Mouse (Mus musculus) liver, embryonic 15.5 days (tissue): ENCODE data around the gene Uvrag. TPM values are rescaled to one million over a fixed set of nuclear protein-coding genes. Genes with fewer than 3 reads are reported as not detected.

ENCODE experiments used
- ATAC-seq: fragments of 200-750 bp; cut with Nextera tagmentation; 2 replicates; pipeline ENCODE4 v1.8.0; 2017; ENCODE audit warnings: moderate number of reproducible peaks, mild to moderate bottlenecking, moderate library complexity; ENCODE audit not compliant: insufficient read depth
- H3K27ac ChIP-seq: fragments of 300-500 bp; sonication (generic); replicated peaks from 2 replicates; pipeline ENCODE4 v1.5.1; 2015; ENCODE audit warnings: mild to moderate bottlenecking, inconsistent platforms
- H3K27me3 ChIP-seq: fragments of 300-500 bp; sonication (generic); 2 replicates; pipeline ENCODE4 v1.6.1; 2015; ENCODE audit warnings: mild to moderate bottlenecking, inconsistent platforms
- H3K36me3 ChIP-seq: fragments of 300-500 bp; sonication (generic); replicated peaks from 2 replicates; pipeline ENCODE4 v1.6.1; 2015; ENCODE audit warnings: moderate library complexity, mild to moderate bottlenecking, inconsistent platforms
- H3K4me1 ChIP-seq: fragments of 300-500 bp; sonication (generic); replicated peaks from 2 replicates; pipeline ENCODE4 v1.6.1; 2015; ENCODE audit warnings: inconsistent platforms
- H3K4me2 ChIP-seq: fragments of 300-500 bp; sonication (generic); 2 replicates; pipeline ENCODE4 v1.6.1; 2015; ENCODE audit warnings: moderate library complexity, mild to moderate bottlenecking, inconsistent platforms
- H3K4me3 ChIP-seq: fragments of 300-500 bp; sonication (generic); replicated peaks from 2 replicates; pipeline ENCODE4 v1.5.1; 2015; ENCODE audit warnings: mild to moderate bottlenecking, inconsistent platforms
- H3K9ac ChIP-seq: fragments of 300-500 bp; sonication (generic); 2 replicates; pipeline ENCODE4 v1.6.1; 2015; ENCODE audit warnings: moderate library complexity, mild to moderate bottlenecking, inconsistent platforms
- H3K9me3 ChIP-seq: fragments of 300-500 bp; sonication (generic); replicated peaks from 2 replicates; pipeline ENCODE4 v1.6.1; 2016; ENCODE audit warnings: inconsistent platforms
- WGBS: fragments of 180-500 bp; shearing (Covaris S2); methylation state at CpG from one replicate; pipeline ENCODE4 v1.1.7; 2015; ENCODE audit warnings: mixed read lengths; ENCODE audit not compliant: insufficient replicate concordance; 5-methylcytosine and 5-hydroxymethylcytosine counted together
- polyA plus RNA-seq: library from polyadenylated mRNA; unstranded; fragments of >200 nt; fragmentation: Nextera tagmentation; extraction: Ambion mirVana; gene quantifications from 2 replicates; pipeline ENCODE4 v1.2.1, GENCODE M21; 2015

The Uvrag gene
- polyA plus RNA-seq, 1 experiment from 2014 or later = 8.3 TPM

- no peak for ATAC-seq
- Histone ChIP-seq H3K9ac (no peak overlapping the region), H3K36me3 (no peaks in the 10 kb centered on the region), H3K4me2 (no peak overlapping the region), H3K4me3 (no peak overlapping the region), H3K27me3 (no peaks in the 10 kb centered on the region), H3K27ac (no peak overlapping the region), H3K9me3 (no peaks in the 10 kb centered on the region), H3K4me1 (no peaks in the 10 kb centered on the region)
- 42% methylated on average over 4 of the region's 4 CpGs for WGBS
Measured at GRCm38 (mm10) chr7:99021277-99021676, 119.7 kb downstream of the Uvrag start.

GRCm38 (mm10) chr7:99020353-99020752 lies 120.6 kb downstream of the Uvrag start:
- Histone ChIP-seq H3K36me3 (peaks cover 4% of the 10 kb centered on the region; the same call in 1 of the 2 replicates), H3K27ac (no peak overlapping the region), H3K9me3 (no peaks in the 10 kb centered on the region), H3K4me3 (no peak overlapping the region), H3K27me3 (no peaks in the 10 kb centered on the region), H3K4me2 (no peak overlapping the region), H3K9ac (no peak overlapping the region), H3K4me1 (no peaks in the 10 kb centered on the region)
- 53% methylated on average over 4 of the region's 4 CpGs for WGBS
- no peak for ATAC-seq

GRCm38 (mm10) chr7:99017224-99017844 lies 123.6 kb downstream of the Uvrag start:
- no peaks in the 10 kb centered on the region for H3K9me3 ChIP-seq
- no peaks in the 10 kb centered on the region for H3K4me1 ChIP-seq
- H3K36me3 ChIP-seq = peaks cover 6% of the 10 kb centered on the region; the same call in 1 of the 2 replicates
- no peak overlapping the region for H3K27ac ChIP-seq
- WGBS = 29% methylated on average over 2 of the region's 2 CpGs
- H3K9ac ChIP-seq = no peak overlapping the region
- H3K27me3 ChIP-seq = no peaks in the 10 kb centered on the region
- ATAC-seq = no peak
- H3K4me3 ChIP-seq = no peak overlapping the region
- no peak overlapping the region for H3K4me2 ChIP-seq

GRCm38 (mm10) chr7:99015914-99016313 lies 125.0 kb downstream of the Uvrag start:
- no peak overlapping the region for H3K9ac ChIP-seq
- H3K27ac ChIP-seq = no peak overlapping the region
- H3K4me2 ChIP-seq = no peak overlapping the region
- H3K36me3 ChIP-seq = peaks cover 6% of the 10 kb centered on the region; the same call in 1 of the 2 replicates
- no peaks in the 10 kb centered on the region for H3K27me3 ChIP-seq
- no peak overlapping the region for H3K4me3 ChIP-seq
- H3K9me3 ChIP-seq = no peaks in the 10 kb centered on the region
- no peaks in the 10 kb centered on the region for H3K4me1 ChIP-seq
- no peak for ATAC-seq
- WGBS = 79% methylated on average over 8 of the region's 8 CpGs

- WGBS = 81% methylated on average over 17 of the region's 17 CpGs
- H3K9me3 ChIP-seq = no peaks in the 10 kb centered on the region
- no peak overlapping the region for H3K4me3 ChIP-seq
- no peaks in the 10 kb centered on the region for H3K27me3 ChIP-seq
- ATAC-seq = no peak
- H3K27ac ChIP-seq = no peak overlapping the region
- no peak overlapping the region for H3K9ac ChIP-seq
- no peaks in the 10 kb centered on the region for H3K4me1 ChIP-seq
- H3K36me3 ChIP-seq = peaks cover 6% of the 10 kb centered on the region; the same call in 1 of the 2 replicates
- H3K4me2 ChIP-seq = no peak overlapping the region
Measured at GRCm38 (mm10) chr7:99015419-99015818, 125.5 kb downstream of the Uvrag start.

- Histone ChIP-seq H3K36me3 (peaks cover 6% of the 10 kb centered on the region; the same call in 1 of the 2 replicates), H3K27me3 (no peaks in the 10 kb centered on the region), H3K9ac (no peak overlapping the region), H3K27ac (no peak overlapping the region), H3K9me3 (no peaks in the 10 kb centered on the region), H3K4me3 (no peak overlapping the region), H3K4me2 (no peak overlapping the region), H3K4me1 (no peaks in the 10 kb centered on the region)
- 62% methylated on average over 4 of the region's 4 CpGs for WGBS
- no peak for ATAC-seq
Measured at GRCm38 (mm10) chr7:99014620-99015019, 126.3 kb downstream of the Uvrag start.

- peaks cover 11% of the 10 kb centered on the region; the same call in 1 of the 2 replicates for H3K36me3 ChIP-seq
- no peaks in the 10 kb centered on the region for H3K4me1 ChIP-seq
- no peak for ATAC-seq
- H3K4me3 ChIP-seq = no peak overlapping the region
- no peaks in the 10 kb centered on the region for H3K27me3 ChIP-seq
- H3K9me3 ChIP-seq = no peaks in the 10 kb centered on the region
- H3K9ac ChIP-seq = no peak overlapping the region
- H3K27ac ChIP-seq = no peak overlapping the region
- no peak overlapping the region for H3K4me2 ChIP-seq
- WGBS = 74% methylated on average over 16 of the region's 16 CpGs
Measured at GRCm38 (mm10) chr7:99007506-99008354, 133.2 kb downstream of the Uvrag start.

- no peak for ATAC-seq
- Histone ChIP-seq H3K4me1 (no peaks in the 10 kb centered on the region), H3K4me2 (no peak overlapping the region), H3K36me3 (peaks cover 11% of the 10 kb centered on the region; the same call in 1 of the 2 replicates), H3K9ac (no peak overlapping the region), H3K9me3 (no peaks in the 10 kb centered on the region), H3K4me3 (no peak overlapping the region), H3K27ac (no peak overlapping the region), H3K27me3 (no peaks in the 10 kb centered on the region)
- WGBS = 86% methylated on average over 6 of the region's 6 CpGs
Measured at GRCm38 (mm10) chr7:99003231-99003630, 137.7 kb downstream of the Uvrag start.

- ATAC-seq = no peak
- H3K4me1 ChIP-seq = no peaks in the 10 kb centered on the region
- no peak overlapping the region for H3K27ac ChIP-seq
- no peak overlapping the region for H3K9ac ChIP-seq
- H3K9me3 ChIP-seq = no peaks in the 10 kb centered on the region
- no peak overlapping the region for H3K4me3 ChIP-seq
- H3K27me3 ChIP-seq = no peaks in the 10 kb centered on the region
- H3K36me3 ChIP-seq = 0 out of 2 replicates have a peak, but pooled peaks cover 5% of the 10 kb centered on the region
- H3K4me2 ChIP-seq = no peak overlapping the region
Measured at GRCm38 (mm10) chr7:98998722-98999121, 142.2 kb downstream of the Uvrag start.

- 75% methylated on average over 7 of the region's 7 CpGs for WGBS
- peaks cover 6% of the 10 kb centered on the region; the same call in 1 of the 2 replicates for H3K4me1 ChIP-seq
- no peaks in the 10 kb centered on the region for H3K36me3 ChIP-seq
- H3K9me3 ChIP-seq = no peaks in the 10 kb centered on the region
- no peak overlapping the region for H3K9ac ChIP-seq
- no peak overlapping the region for H3K4me2 ChIP-seq
- H3K27ac ChIP-seq = no peak overlapping the region
- H3K27me3 ChIP-seq = no peaks in the 10 kb centered on the region
- H3K4me3 ChIP-seq = no peak overlapping the region
- no peak for ATAC-seq
Measured at GRCm38 (mm10) chr7:98997760-98998159, 143.2 kb downstream of the Uvrag start.

- peaks cover 2% of the 10 kb centered on the region; the same call in 1 of the 2 replicates for H3K36me3 ChIP-seq
- no peaks in the 10 kb centered on the region for H3K9me3 ChIP-seq
- 85% methylated on average over 6 of the region's 6 CpGs for WGBS
- no peak overlapping the region for H3K4me3 ChIP-seq
- H3K27ac ChIP-seq = no peak overlapping the region
- no peak overlapping the region for H3K9ac ChIP-seq
- H3K27me3 ChIP-seq = no peaks in the 10 kb centered on the region
- ATAC-seq = no peak
- peaks cover 7% of the 10 kb centered on the region; the same call in 1 of the 2 replicates for H3K4me1 ChIP-seq
- H3K4me2 ChIP-seq = no peak overlapping the region
Measured at GRCm38 (mm10) chr7:98996791-98997190, 144.2 kb downstream of the Uvrag start.
